ENCODE assay signal across 18 mouse cellular contexts in the genomic region with DNA sequence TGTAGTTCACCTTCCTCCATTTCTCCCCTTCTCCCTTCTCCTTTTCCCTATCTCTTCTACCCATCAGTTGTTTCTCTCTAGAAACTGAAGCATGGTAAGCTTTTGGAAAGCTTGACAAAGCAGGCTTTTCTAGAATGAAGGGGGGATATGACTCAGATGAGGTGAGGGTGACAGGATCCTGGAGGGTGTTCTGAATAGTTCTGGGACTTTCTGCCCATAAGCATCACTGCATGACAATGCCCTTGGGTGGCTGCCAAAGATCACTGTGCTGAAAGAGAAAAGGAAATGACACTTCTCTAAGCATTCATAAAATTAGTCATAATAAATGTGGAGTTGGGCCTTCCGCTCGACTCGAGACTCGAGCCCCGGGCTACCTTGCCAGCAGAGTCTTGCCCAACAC.
DNase-seq lines count a peak whose midpoint lies in the region; ATAC-seq and TF ChIP-seq lines count a peak whose summit lies in the region.
"Had no signal": no experiment of that assay in that cellular context is flagged by ENCODE, and none has a peak within 500 bp of the region (broad histone marks: within the 10 kb centered on the region; RNA-seq: fewer than 3 reads in every experiment).

No protein-coding gene starts in this region.

- peak; percentile 7 for DNase-seq in adrenal gland, postnatal 14 days
- DNase-seq in adrenal gland, postnatal 10 days = no peak
- DNase-seq in kidney, postnatal 10 days = peak; percentile 40
- peak; percentile 48 for DNase-seq in Patski (ENCODE audit: low read depth, low spot score)
- DNase-seq: adrenal gland, adult 2 months; gastrocnemius, adult 2 months; heart, adult 2 months; midbrain, embryonic 14.5 days; spleen, adult 18-20 months; thymus, postnatal 4 days had no signal

- ATAC-seq in kidney, embryonic 14.5 days (ENCODE audit: low FRiP score, low TSS enrichment) = no peak
- peak; percentile 12 for ATAC-seq in Patski
- peak; percentile 89 for ATAC-seq in lung, embryonic 16.5 days (ENCODE audit: low read depth)
- ATAC-seq in forebrain, embryonic 15.5 days (replicated peaks) = no peak
- ATAC-seq in erythroid progenitor cell, adult 5-6 weeks (replicated peaks; ENCODE audit: low FRiP score, poor library complexity, severe bottlenecking) = no peak
- ATAC-seq: forebrain, embryonic 14.5 days; intestine, postnatal 0 days had no signal

- POLR2A ChIA-PET in Patski (lab: Charles Lee) = no interaction called here

- H3K4me3 ChIP-seq in kidney, embryonic 14.5 days (ENCODE audit: low read length) = no peak overlapping the region
- H3K4me3 ChIP-seq in lung, embryonic 16.5 days (ENCODE audit: low read length) = no peak overlapping the region
- no peak overlapping the region for H3K4me3 ChIP-seq in forebrain, embryonic 15.5 days
- H3K4me3 ChIP-seq: gastrocnemius, adult 2 months; heart, adult 2 months; hindbrain, embryonic 15.5 days; limb, embryonic 15.5 days had no signal

- H3K36me3 ChIP-seq in kidney, embryonic 14.5 days (ENCODE audit: control insufficient read depth, insufficient read depth, low read length) = no peaks in the 10 kb centered on the region
- no peaks in the 10 kb centered on the region for H3K36me3 ChIP-seq in lung, embryonic 16.5 days (ENCODE audit: control insufficient read depth, insufficient read depth, low read length)
- no peaks in the 10 kb centered on the region for H3K36me3 ChIP-seq in forebrain, embryonic 15.5 days
- H3K36me3 ChIP-seq: hindbrain, embryonic 15.5 days; limb, embryonic 15.5 days had no signal

- in situ Hi-C loops in Patski (cut with MboI; ENCODE audit: low pct_unique_long_range_greater_than_20kb) = loop anchor here (10.0 to 25.0 kb wide), 2 partner anchors 385 to 1413 kb away; no protein-coding TSS in a partner anchor

- no peak overlapping the region for H3K9ac ChIP-seq in kidney, embryonic 14.5 days (ENCODE audit: low read depth, low read length)
- no peak overlapping the region for H3K9ac ChIP-seq in lung, embryonic 16.5 days (ENCODE audit: low read length)
- no peak overlapping the region for H3K9ac ChIP-seq in forebrain, embryonic 15.5 days (replicated peaks)
- H3K9ac ChIP-seq: hindbrain, embryonic 15.5 days; limb, embryonic 15.5 days had no signal

- H3K27me3 ChIP-seq in kidney, embryonic 14.5 days (ENCODE audit: control insufficient read depth, insufficient read depth, low read length) = no peaks in the 10 kb centered on the region
- no peaks in the 10 kb centered on the region for H3K27me3 ChIP-seq in Patski
- no peaks in the 10 kb centered on the region for H3K27me3 ChIP-seq in lung, embryonic 16.5 days (ENCODE audit: control insufficient read depth, insufficient read depth, low read depth, low read length)
- no peaks in the 10 kb centered on the region for H3K27me3 ChIP-seq in forebrain, embryonic 15.5 days
- H3K27me3 ChIP-seq: hindbrain, embryonic 15.5 days; limb, embryonic 15.5 days had no signal

- H3K27ac ChIP-seq in kidney, embryonic 14.5 days (ENCODE audit: low read depth, low read length) = no peak overlapping the region
- H3K27ac ChIP-seq in lung, embryonic 16.5 days (ENCODE audit: low read length) = no peak overlapping the region
- H3K27ac ChIP-seq in forebrain, embryonic 15.5 days (replicated peaks) = no peak overlapping the region
- H3K27ac ChIP-seq: gastrocnemius, adult 2 months; heart, adult 2 months; hindbrain, embryonic 15.5 days; limb, embryonic 15.5 days had no signal

- no peaks in the 10 kb centered on the region for H3K9me3 ChIP-seq in kidney, embryonic 14.5 days (ENCODE audit: control insufficient read depth, low read length)
- H3K9me3 ChIP-seq in lung, embryonic 16.5 days (ENCODE audit: control insufficient read depth, low read length) = no peaks in the 10 kb centered on the region
- no peaks in the 10 kb centered on the region for H3K9me3 ChIP-seq in forebrain, embryonic 15.5 days
- H3K9me3 ChIP-seq: hindbrain, embryonic 15.5 days; limb, embryonic 15.5 days had no signal

- WGBS in kidney, embryonic 14.5 days = 96% methylated on average over 5 of the region's 5 CpGs
- 75% methylated on average over 5 of the region's 5 CpGs for WGBS in lung, embryonic 16.5 days
- WGBS in forebrain, embryonic 15.5 days = 90% methylated on average over 5 of the region's 5 CpGs

- no peaks in the 10 kb centered on the region for H3K4me1 ChIP-seq in kidney, embryonic 14.5 days (ENCODE audit: control insufficient read depth, insufficient read depth, low read length)
- H3K4me1 ChIP-seq in lung, embryonic 16.5 days (replicated peaks; ENCODE audit: control insufficient read depth, insufficient read depth, low read length) = no peaks in the 10 kb centered on the region
- no peaks in the 10 kb centered on the region for H3K4me1 ChIP-seq in forebrain, embryonic 15.5 days
- H3K4me1 ChIP-seq: hindbrain, embryonic 15.5 days; limb, embryonic 15.5 days had no signal

- H3K4me2 ChIP-seq in kidney, embryonic 14.5 days (replicated peaks; ENCODE audit: low read depth, low read length) = no peak overlapping the region
- no peak overlapping the region for H3K4me2 ChIP-seq in lung, embryonic 16.5 days (ENCODE audit: low read depth, low read length)
- H3K4me2 ChIP-seq in forebrain, embryonic 15.5 days (replicated peaks) = no peak overlapping the region
- H3K4me2 ChIP-seq: hindbrain, embryonic 15.5 days; limb, embryonic 15.5 days had no signal

- no peak for TF ChIP-seq CTCF in Patski (IDR thresholded peaks at IDR 0.05)

- CTCF ChIA-PET in Patski (lab: Charles Lee) = interaction anchor here (1.7 kb wide), 1 partner anchor 19 kb away, joined by 6 read pairs; no protein-coding TSS in a partner anchor

Comparison
In these comparisons a context has a peak if more than half of its experiments do, and no peak if none do; other contexts are left out.
1. ATAC-seq: peak in Patski (single experiment) and lung, embryonic 16.5 days (single experiment); none in kidney, embryonic 14.5 days (single experiment), forebrain, embryonic 15.5 days (single experiment) and erythroid progenitor cell, adult 5-6 weeks (single experiment).